Mouse (Mus musculus) ES-E14 (cell line): ENCODE results near the gene BC024978.

ENCODE experiments used
- CHD2 ChIP-seq: IDR thresholded peaks from 2 replicates; pipeline ENCODE4 v1.6.1; 2014; ENCODE audit warnings: mild to moderate bottlenecking, low read depth, low read length, inconsistent platforms
- HCFC1 ChIP-seq: IDR thresholded peaks from 2 replicates; pipeline ENCODE4 v1.6.1; 2012; ENCODE audit warnings: low read length, inconsistent platforms, borderline replicate concordance; ENCODE audit not compliant: insufficient read depth
- MAFK ChIP-seq: IDR thresholded peaks from 2 replicates; pipeline ENCODE4 v1.6.1; 2014; ENCODE audit warnings: mild to moderate bottlenecking, low read depth, low read length, inconsistent platforms; ENCODE audit not compliant: insufficient read depth
- ZC3H11A ChIP-seq: IDR thresholded peaks from 2 replicates; pipeline ENCODE4 v1.6.1; 2012; ENCODE audit warnings: low read depth, mild to moderate bottlenecking, inconsistent platforms, low read length, borderline replicate concordance
- ZNF384 ChIP-seq: IDR thresholded peaks from 2 replicates; pipeline ENCODE4 v1.6.1; 2012; ENCODE audit warnings: low read depth, low read length, inconsistent platforms

DNA sequence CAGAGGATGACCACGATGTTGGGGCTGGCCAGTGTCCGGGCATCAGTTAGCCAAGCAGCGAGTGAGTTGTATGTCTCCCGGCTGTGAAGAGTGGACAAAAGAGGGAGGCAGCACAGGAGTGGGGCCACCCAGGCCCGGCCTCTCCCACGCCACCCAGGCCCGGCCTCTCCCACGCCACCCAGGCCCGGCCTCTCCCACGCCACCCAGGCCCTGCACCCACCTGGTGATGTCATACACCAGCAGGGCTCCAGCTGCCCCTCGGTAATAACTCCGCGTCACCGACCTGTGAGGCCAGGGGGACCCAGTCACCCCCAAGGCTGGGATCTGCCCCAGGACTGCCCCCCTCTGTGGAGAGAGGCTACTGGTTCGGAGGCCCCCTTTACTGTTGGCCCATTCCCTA, 21.1 kb upstream of the BC024978 start:
- TF ChIP-seq ZC3H11A (no peak), HCFC1 (no peak), MAFK (no peak), CHD2 (no peak), ZNF384 (no peak)
